In genomic region chr2:129626621-129627061, GRCm38 (mm10) we compare ENCODE assay signal across 13 mouse cellular contexts. TPM values are rescaled to one million over a fixed set of nuclear protein-coding genes. Genes with fewer than 3 reads are reported as not detected.
DNase-seq lines count a peak whose midpoint lies in the region; ATAC-seq lines count a peak whose summit lies in the region.
"Had no signal": no experiment of that assay in that cellular context is flagged by ENCODE, and none has a peak within 500 bp of the region (broad histone marks: within the 10 kb centered on the region; RNA-seq: fewer than 3 reads in every experiment).

No protein-coding gene starts in this region.

- no peaks in the 10 kb centered on the region for H3K4me1 ChIP-seq in hindbrain, embryonic 14.5 days (replicated peaks; ENCODE audit: control insufficient read depth, insufficient read depth, low read length)
- H3K4me1 ChIP-seq in hindbrain, embryonic 12.5 days = peaks cover 11% of the 10 kb centered on the region
- H3K4me1 ChIP-seq: stomach, embryonic 15.5 days had no signal

- ATAC-seq in hindbrain, embryonic 14.5 days (ENCODE audit: low FRiP score) = no peak
- no peak for ATAC-seq in hindbrain, embryonic 12.5 days (ENCODE audit: low FRiP score)

- H3K27me3 ChIP-seq in hindbrain, embryonic 14.5 days (ENCODE audit: control insufficient read depth, insufficient read depth, low read length) = no peaks in the 10 kb centered on the region
- no peaks in the 10 kb centered on the region for H3K27me3 ChIP-seq in hindbrain, embryonic 12.5 days
- H3K27me3 ChIP-seq: stomach, embryonic 15.5 days had no signal

- H3K4me3 ChIP-seq in hindbrain, embryonic 14.5 days (replicated peaks; ENCODE audit: low read length) = no peak overlapping the region
- no peak overlapping the region for H3K4me3 ChIP-seq in hindbrain, embryonic 12.5 days
- H3K4me3 ChIP-seq: midbrain, embryonic 10.5 days; stomach, embryonic 15.5 days had no signal

- H3K4me2 ChIP-seq in hindbrain, embryonic 14.5 days (replicated peaks) = no peak overlapping the region
- H3K4me2 ChIP-seq in hindbrain, embryonic 12.5 days (replicated peaks) = no peak overlapping the region
- H3K4me2 ChIP-seq: stomach, embryonic 15.5 days had no signal

- no peak overlapping the region for H3K9ac ChIP-seq in hindbrain, embryonic 14.5 days
- H3K9ac ChIP-seq in hindbrain, embryonic 12.5 days = no peak overlapping the region
- H3K9ac ChIP-seq: stomach, embryonic 15.5 days had no signal

- H3K36me3 ChIP-seq in hindbrain, embryonic 14.5 days (replicated peaks; ENCODE audit: control insufficient read depth, insufficient read depth) = peaks cover 13% of the 10 kb centered on the region
- peaks cover 10% of the 10 kb centered on the region for H3K36me3 ChIP-seq in hindbrain, embryonic 12.5 days
- H3K36me3 ChIP-seq: G1E had no signal

- WGBS in hindbrain, embryonic 14.5 days = 77% methylated on average over 4 of the region's 4 CpGs
- 69% methylated on average over 4 of the region's 4 CpGs for WGBS in hindbrain, embryonic 12.5 days

- intact Hi-C loops in gastrocnemius, postnatal 14 days (cut with DNase I; ENCODE audit: low total_unique reads) = no loop called here

- H3K27ac ChIP-seq in hindbrain, embryonic 14.5 days = peak overlapping the region; percentile 20; the same call in 1 of the 2 replicates
- no peak overlapping the region for H3K27ac ChIP-seq in hindbrain, embryonic 12.5 days
- H3K27ac ChIP-seq: midbrain, embryonic 10.5 days; stomach, embryonic 15.5 days had no signal

- DNase-seq in hindbrain, embryonic 14.5 days (ENCODE audit: low spot score) = no peak
- DNase-seq in spleen, postnatal 36 days (ENCODE audit: low spot score in 2 of 2) = peak; percentile 19 to 34
- no peak for DNase-seq in spleen, adult 12 weeks (ENCODE audit: low spot score)
- peak; percentile 81 for DNase-seq in cerebellum, adult 9-11 months
- no peak for DNase-seq in adrenal gland, postnatal 4 days (ENCODE audit: low spot score in 2 of 2)
- no peak for DNase-seq in gastrocnemius, postnatal 14 days
- DNase-seq: adrenal gland, adult 8-10 months; kidney, adult 18-20 months; thymus, postnatal 36 days had no signal

- no peaks in the 10 kb centered on the region for H3K9me3 ChIP-seq in hindbrain, embryonic 14.5 days (ENCODE audit: control insufficient read depth, low read length)
- no peaks in the 10 kb centered on the region for H3K9me3 ChIP-seq in hindbrain, embryonic 12.5 days (replicated peaks)
- H3K9me3 ChIP-seq: G1E; midbrain, embryonic 10.5 days; stomach, embryonic 15.5 days had no signal

RNA-seq across cellular contexts. Expression of gene Sirpa, which starts 34.0 kb away (rescaled TPM):
- polyA plus RNA-seq in hindbrain, embryonic 14.5 days (2014; fragmentation: Nextera tagmentation; extraction: Ambion mirVana) = 38.6 and 40.7 TPM in 2 replicates
- 27.5 and 29.2 TPM in 2 replicates for polyA plus RNA-seq in hindbrain, embryonic 12.5 days (2016; fragmentation: Nextera tagmentation; extraction: Ambion mirVana)
- total RNA-seq in adrenal gland, postnatal 4 days (2021) = 10 to 100 TPM; 76.8 to 79.1 TPM
- total RNA-seq in gastrocnemius, postnatal 14 days (2021) = 10 to 100 TPM in 1 of 2 experiments, 1 to 10 TPM in 1; 9.5 to 14.4 TPM
- polyA plus RNA-seq: G1E had no signal

Comparison
In these comparisons a context has a peak if more than half of its experiments do, and no peak if none do; other contexts are left out.
1. DNase-seq: peak in spleen, postnatal 36 days (2 of 2) and cerebellum, adult 9-11 months (single experiment); none in hindbrain, embryonic 14.5 days (single experiment), spleen, adult 12 weeks (single experiment), adrenal gland, postnatal 4 days (0 of 2) and gastrocnemius, postnatal 14 days (single experiment).
2. RNA of gene Sirpa, which starts 34.0 kb away (total RNA-seq): 76.8 to 79.1 TPM in adrenal gland, postnatal 4 days; 9.5 to 14.4 TPM in gastrocnemius, postnatal 14 days; every median in the first group is over 4 times any median in the second.